Mouse (Mus musculus) megakaryocyte progenitor cell, adult 5-6 weeks (primary cell): ENCODE results near the gene Gm10715. TPM values are rescaled to one million over a fixed set of nuclear protein-coding genes. Genes with fewer than 3 reads are reported as not detected.
"Not testable (repeated sequence)": the region's sequence is repeated elsewhere in the genome, so short reads cannot be mapped to it uniquely, and the experiment has no call there.

ENCODE experiments used
- ATAC-seq: replicated peaks from 2 replicates; pipeline ENCODE4 v1.8.0; 2016; ENCODE audit warnings: mild to moderate bottlenecking, moderate TSS enrichment, inconsistent platforms; ENCODE audit not compliant: poor library complexity
- total RNA-seq, 2 experiments: library from RNA; stranded (forward) in 1 of 2; stranded (reverse) in 1 of 2; fragments of 157-497, 149-512 nt in 1 of 2; fragments of 200-1000 nt in 1 of 2; gene quantifications; 2 replicates each; pipeline versions ENCODE4 v1.2.3 to v1.2.4; 2015 to 2017

The Gm10715 gene
- total RNA-seq, 2 experiments from 2014 or later: not detected

GRCm38 (mm10) chr9:3023985-3024648, 12.6 kb upstream of the Gm10715 start:
- ATAC-seq: not testable (repeated sequence)

- ATAC-seq: not testable (repeated sequence)
These were observed 11.7 kb upstream of the Gm10715 start, which contains the start of gene Gm10717 for GRCm38 (mm10) chr9:3024912-3025467. TSS of gene Gm10717 (plus strand) at chr9:3025417.

GRCm38 (mm10) chr9:3025653-3026052, 11.0 kb upstream of the Gm10715 start:
- not testable (repeated sequence) for ATAC-seq

GRCm38 (mm10) chr9:3026136-3026535, 10.5 kb upstream of the Gm10715 start:
- ATAC-seq: not testable (repeated sequence)

- not testable (repeated sequence) for ATAC-seq
These were observed 9.9 kb upstream of the Gm10715 start for GRCm38 (mm10) chr9:3026741-3027140.

GRCm38 (mm10) chr9:3027200-3027599, 9.5 kb upstream of the Gm10715 start:
- ATAC-seq: not testable (repeated sequence)

- ATAC-seq: not testable (repeated sequence)
These were observed 7.2 kb upstream of the Gm10715 start for GRCm38 (mm10) chr9:3029276-3030000.

GRCm38 (mm10) chr9:3030677-3031318, 5.9 kb upstream of the Gm10715 start:
- ATAC-seq: not testable (repeated sequence)

- not testable (repeated sequence) for ATAC-seq
These were observed 2.4 kb upstream of the Gm10715 start, which contains the start of gene Gm17535 for GRCm38 (mm10) chr9:3034299-3034698. TSS of gene Gm17535 (plus strand) at chr9:3034599.

GRCm38 (mm10) chr9:3038161-3038560, 1.5 kb downstream of the Gm10715 start:
- not testable (repeated sequence) for ATAC-seq

Other genes starting within 250 kb of the Gm10715 start
- not detected in 2 replicates for gene Gm10722, start 36.0 kb upstream of the Gm10715 start, total RNA-seq (2015)
- not detected in 2 replicates for gene Gm10722, start 36.0 kb upstream of the Gm10715 start, total RNA-seq (2017)
- gene Gm11168, start 33.5 kb upstream of the Gm10715 start, total RNA-seq (2015): not detected in 2 replicates
- gene Gm11168, start 33.5 kb upstream of the Gm10715 start, total RNA-seq (2017): not detected in 2 replicates
- not detected in 2 replicates for gene Gm10721, start 23.7 kb upstream of the Gm10715 start, total RNA-seq (2015)
- 1.0 TPM in 1 of 2 replicates, not detected in the other for gene Gm10721, start 23.7 kb upstream of the Gm10715 start, total RNA-seq (2017)
- gene Gm10720, start 21.2 kb upstream of the Gm10715 start, total RNA-seq (2015): not detected in 2 replicates
- not detected in 2 replicates for gene Gm10720, start 21.2 kb upstream of the Gm10715 start, total RNA-seq (2017)
- gene Gm10719, start 19.5 kb upstream of the Gm10715 start, total RNA-seq (2015): not detected in 2 replicates
- gene Gm10719, start 19.5 kb upstream of the Gm10715 start, total RNA-seq (2017): 0.91 and 1.0 TPM in 2 replicates
- gene Gm10718, start 13.3 kb upstream of the Gm10715 start, total RNA-seq (2015): not detected in 2 replicates
- 0.50 TPM in 1 of 2 replicates, not detected in the other for gene Gm10718, start 13.3 kb upstream of the Gm10715 start, total RNA-seq (2017)
- not detected in 2 replicates for gene Gm10717, start 11.5 kb upstream of the Gm10715 start, total RNA-seq (2015)
- 0.51 TPM in 1 of 2 replicates, not detected in the other for gene Gm10717, start 11.5 kb upstream of the Gm10715 start, total RNA-seq (2017)
- gene Gm17535, start 2.3 kb upstream of the Gm10715 start, total RNA-seq (2015): not detected in 2 replicates
- 0.37 TPM in 1 of 2 replicates, not detected in the other for gene Gm17535, start 2.3 kb upstream of the Gm10715 start, total RNA-seq (2017)